Mouse (Mus musculus): ENCODE measurements at regions not wholly inside any gene's neighbourhood (a gene's known extent, or its start where the extent isn't known, plus 50 kb on each side); places are given as distances from the start of the nearest gene placed in this dataset.
"Not testable (repeated sequence)": the region's sequence is repeated elsewhere in the genome, so short reads cannot be mapped to it uniquely, and the experiment has no call there.

- no peak for DNase-seq
Measured at GRCm38 (mm10) chr4:69677315-69677714, 723.1 kb upstream of the Brinp1 start.

- no peak for DNase-seq
Measured at GRCm38 (mm10) chr4:69673456-69673855, 719.3 kb upstream of the Brinp1 start.

GRCm38 (mm10) chr4:69628908-69629307, 674.7 kb upstream of the Brinp1 start:
- no peak for DNase-seq

- DNase-seq = not testable (repeated sequence)
Measured at GRCm38 (mm10) chr4:69626426-69626825, 672.2 kb upstream of the Brinp1 start.

- DNase-seq = no peak
Measured at GRCm38 (mm10) chr4:69625831-69626230, 671.6 kb upstream of the Brinp1 start.

GRCm38 (mm10) chr4:69621058-69621609, 666.9 kb upstream of the Brinp1 start:
- DNase-seq = no peak

GRCm38 (mm10) chr4:69618161-69618730, 664.0 kb upstream of the Brinp1 start:
- no peak for DNase-seq

GRCm38 (mm10) chr4:69614901-69615300, 660.7 kb upstream of the Brinp1 start:
- DNase-seq = peak; percentile 10

- no peak for DNase-seq
Measured at GRCm38 (mm10) chr4:69611681-69612300, 657.6 kb upstream of the Brinp1 start.

GRCm38 (mm10) chr4:69608885-69609284, 654.7 kb upstream of the Brinp1 start:
- DNase-seq = no peak

GRCm38 (mm10) chr4:69596992-69597541, 642.9 kb upstream of the Brinp1 start:
- DNase-seq = no peak

GRCm38 (mm10) chr4:69594022-69594421, 639.8 kb upstream of the Brinp1 start:
- DNase-seq = no peak

- no peak for DNase-seq
Measured at GRCm38 (mm10) chr4:69576256-69576655, 622.1 kb upstream of the Brinp1 start.

GRCm38 (mm10) chr4:69548104-69548503, 593.9 kb upstream of the Brinp1 start:
- no peak for DNase-seq

- DNase-seq = peak; percentile 3 to 11
Measured at GRCm38 (mm10) chr4:69538172-69538908, 584.1 kb upstream of the Brinp1 start.

- no peak for DNase-seq
Measured at GRCm38 (mm10) chr4:69533107-69533506, 578.9 kb upstream of the Brinp1 start.

GRCm38 (mm10) chr4:69523112-69523511, 568.9 kb upstream of the Brinp1 start:
- DNase-seq = no peak

GRCm38 (mm10) chr4:69508281-69508680, 554.1 kb upstream of the Brinp1 start:
- no peak for DNase-seq

- DNase-seq = no peak
Measured at GRCm38 (mm10) chr4:69471200-69471599, 517.0 kb upstream of the Brinp1 start.

GRCm38 (mm10) chr4:69459990-69460389, 505.8 kb upstream of the Brinp1 start:
- no peak for DNase-seq

- DNase-seq = no peak
Measured at GRCm38 (mm10) chr4:69456420-69456819, 502.2 kb upstream of the Brinp1 start.

- no peak for DNase-seq
Measured at GRCm38 (mm10) chr4:69446161-69446560, 492.0 kb upstream of the Brinp1 start.

GRCm38 (mm10) chr4:69443956-69444355, 489.8 kb upstream of the Brinp1 start:
- no peak for DNase-seq

- DNase-seq = no peak
Measured at GRCm38 (mm10) chr4:69435390-69435789, 481.2 kb upstream of the Brinp1 start.

Measured in lung, adult 18-20 months (tissue).